Mouse (Mus musculus): ENCODE measurements around the gene Vmn2r75. TPM values are rescaled to one million over a fixed set of nuclear protein-coding genes. Genes with fewer than 3 reads are reported as not detected.
A peak's percentile ranks its signal among the peaks of the same experiment; 100 is the strongest.
"Not testable (repeated sequence)": the region's sequence is repeated elsewhere in the genome, so short reads cannot be mapped to it uniquely, and the experiment has no call there.

Vmn2r75 gene
- polyA plus RNA-seq (2016; fragmentation: Nextera tagmentation; extraction: Ambion mirVana) = not detected in 2 replicates

DNA sequence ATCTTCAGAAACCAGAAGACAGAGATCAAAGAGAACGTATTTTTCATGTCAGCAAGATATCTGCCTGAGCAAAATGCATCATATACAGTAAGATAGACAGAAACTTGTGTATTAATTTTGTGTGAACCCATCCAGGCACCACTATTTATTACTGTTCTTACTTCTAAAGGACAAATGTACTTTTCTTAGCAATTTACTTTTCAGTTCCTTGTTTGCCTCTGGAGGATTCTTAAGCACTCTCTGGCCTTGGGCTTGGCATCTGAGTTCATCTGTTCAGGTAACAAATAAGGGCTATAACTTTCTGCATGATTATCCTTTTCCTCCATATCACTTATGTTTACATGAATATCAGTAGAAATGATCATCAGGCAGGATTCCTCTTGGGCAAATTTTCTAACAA is at the start of gene Vmn2r75:
Vmn2r75 (minus strand) TSS at position 101 of the 400 bp plus-strand sequence.
- H3K36me3 ChIP-seq (replicated peaks); H3K27ac ChIP-seq; H3K9me3 ChIP-seq; H3K27me3 ChIP-seq (ENCODE audit: poor library complexity, severe bottlenecking); DNase-seq (ENCODE audit: extremely low spot score, low spot score); H3K4me1 ChIP-seq; H3K4me3 ChIP-seq: not testable (repeated sequence)
- WGBS = 69% methylated on average over 1 of the region's 1 CpGs

DNA sequence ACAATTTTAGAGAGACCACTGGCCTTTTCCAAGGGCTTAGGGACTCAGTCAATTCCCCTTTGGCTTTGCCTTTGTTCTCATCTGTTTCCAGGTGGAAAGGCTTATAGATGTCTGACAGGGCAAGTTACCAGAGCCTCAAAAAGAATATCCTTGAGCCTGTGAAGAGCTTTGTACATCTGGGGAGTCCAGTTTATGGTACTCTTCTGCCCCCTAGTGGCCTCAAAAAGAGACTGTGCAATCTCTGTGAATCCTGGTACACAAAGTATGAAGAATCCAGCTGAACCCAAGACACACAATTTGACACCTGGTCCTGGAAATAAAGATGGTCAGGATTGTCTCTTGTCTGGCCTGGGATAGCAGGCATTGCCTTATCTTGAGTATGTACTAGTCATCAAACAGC is 39.8 kb upstream of the Vmn2r75 start:
- Histone ChIP-seq H3K9me3 (no peaks in the 10 kb centered on the region), H3K27ac (no peak overlapping the region)
- DNase-seq (ENCODE audit: extremely low spot score, low spot score) = peak; percentile 16

More for the DNA sequence above, 39.8 kb upstream of the Vmn2r75 start:
- H3K4me1 ChIP-seq = no peaks in the 10 kb centered on the region
- no peaks in the 10 kb centered on the region for H3K36me3 ChIP-seq (replicated peaks)
- H3K4me3 ChIP-seq = no peak overlapping the region
- no peaks in the 10 kb centered on the region for H3K27me3 ChIP-seq (ENCODE audit: poor library complexity, severe bottlenecking)

Other genes with a start within 250 kb of the Vmn2r75 start
- gene Vmn2r74, start 210.1 kb downstream of the Vmn2r75 start, polyA plus RNA-seq (2016; fragmentation: Nextera tagmentation; extraction: Ambion mirVana) = not detected in 2 replicates
- not detected in 2 replicates for gene Vmn2r76, start 74.5 kb upstream of the Vmn2r75 start, polyA plus RNA-seq (2016; fragmentation: Nextera tagmentation; extraction: Ambion mirVana)
- gene Olfr310, start 105.4 kb upstream of the Vmn2r75 start, polyA plus RNA-seq (2016; fragmentation: Nextera tagmentation; extraction: Ambion mirVana) = not detected in 2 replicates
- gene Olfr309, start 141.9 kb upstream of the Vmn2r75 start, polyA plus RNA-seq (2016; fragmentation: Nextera tagmentation; extraction: Ambion mirVana) = not detected in 2 replicates
- not detected in 2 replicates for gene Olfr308, start 153.9 kb upstream of the Vmn2r75 start, polyA plus RNA-seq (2016; fragmentation: Nextera tagmentation; extraction: Ambion mirVana)
- gene Olfr307, start 165.8 kb upstream of the Vmn2r75 start, polyA plus RNA-seq (2016; fragmentation: Nextera tagmentation; extraction: Ambion mirVana) = not detected in 2 replicates
- not detected in 2 replicates for gene Olfr305, start 195.2 kb upstream of the Vmn2r75 start, polyA plus RNA-seq (2016; fragmentation: Nextera tagmentation; extraction: Ambion mirVana)
- not detected in 2 replicates for gene Olfr304, start 214.9 kb upstream of the Vmn2r75 start, polyA plus RNA-seq (2016; fragmentation: Nextera tagmentation; extraction: Ambion mirVana)
- gene Olfr303, start 226.0 kb upstream of the Vmn2r75 start, polyA plus RNA-seq (2016; fragmentation: Nextera tagmentation; extraction: Ambion mirVana) = not detected in 2 replicates
- not detected in 2 replicates for gene Olfr301, start 232.1 kb upstream of the Vmn2r75 start, polyA plus RNA-seq (2016; fragmentation: Nextera tagmentation; extraction: Ambion mirVana)